Mouse (Mus musculus): Measurements from ENCODE around the gene Nkiras2. TPM values are rescaled to one million over a fixed set of nuclear protein-coding genes. Genes with fewer than 3 reads are reported as not detected.
"Not testable (repeated sequence)": the region's sequence is repeated elsewhere in the genome, so short reads cannot be mapped to it uniquely, and the experiment has no call there.

Gene Nkiras2
- total RNA-seq, 1 experiment from 2014 or later, result 6.9 TPM

DNA sequence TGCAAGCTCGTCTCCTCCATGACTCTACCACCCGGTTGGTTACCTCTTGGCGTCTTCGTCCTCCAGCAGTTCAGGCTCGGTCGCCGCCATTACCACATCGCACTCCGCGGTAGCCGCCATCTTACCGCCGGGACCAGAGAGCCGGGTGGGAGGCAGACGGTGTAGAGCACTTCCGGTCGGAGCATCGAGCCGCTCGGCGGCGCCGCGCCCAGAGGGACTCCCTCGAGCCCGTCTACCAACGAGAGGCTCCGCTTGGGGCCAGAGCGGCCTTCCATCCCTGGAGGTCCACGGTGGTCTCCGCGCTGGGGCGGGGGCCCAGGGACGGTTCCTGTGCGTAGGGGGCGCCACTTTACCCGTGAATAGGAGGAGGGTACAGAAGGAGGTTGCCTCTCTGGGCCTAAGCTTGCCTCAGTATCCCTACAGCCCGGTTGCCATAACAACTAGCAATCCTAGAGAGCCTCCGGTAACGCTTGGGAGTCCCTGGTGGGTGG is 486 bp downstream of the Nkiras2 start:
- ATAC-seq (replicated peaks in 1 of 2; ENCODE audit: insufficient read depth in 1 of 2, low FRiP score in 2 of 2, low TSS enrichment in 1 of 2, low read depth in 1 of 2, poor library complexity in 2 of 2, severe bottlenecking in 2 of 2), result peak; percentile 81 to 84

DNA sequence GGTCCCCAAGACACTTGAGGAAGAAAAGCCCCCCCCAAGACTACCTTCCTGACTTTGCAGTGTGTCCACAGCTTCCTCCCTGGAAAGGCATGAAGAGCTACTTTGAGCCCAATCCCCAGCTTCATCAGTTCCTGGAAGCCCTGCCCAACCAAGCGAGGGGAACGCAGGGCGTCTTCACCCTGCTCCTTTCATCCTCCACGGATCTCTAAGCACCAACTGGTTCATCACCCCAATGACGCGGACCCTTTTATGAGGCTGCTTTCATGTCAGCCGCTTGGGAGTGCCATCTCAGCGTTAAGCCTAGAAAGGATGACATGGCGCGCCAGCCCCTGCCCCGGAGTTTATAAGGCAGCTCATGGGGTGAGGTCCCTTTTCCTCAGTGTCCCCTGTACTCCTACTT is 938 bp downstream of the Nkiras2 start, which contains the start of gene Dnajc7:
Gene Dnajc7 (minus strand): TSS at position 187 of the 400 bp plus-strand sequence.
- no peak for ATAC-seq (replicated peaks in 1 of 2; ENCODE audit: insufficient read depth in 1 of 2, low FRiP score in 2 of 2, low TSS enrichment in 1 of 2, low read depth in 1 of 2, poor library complexity in 2 of 2, severe bottlenecking in 2 of 2)

DNA sequence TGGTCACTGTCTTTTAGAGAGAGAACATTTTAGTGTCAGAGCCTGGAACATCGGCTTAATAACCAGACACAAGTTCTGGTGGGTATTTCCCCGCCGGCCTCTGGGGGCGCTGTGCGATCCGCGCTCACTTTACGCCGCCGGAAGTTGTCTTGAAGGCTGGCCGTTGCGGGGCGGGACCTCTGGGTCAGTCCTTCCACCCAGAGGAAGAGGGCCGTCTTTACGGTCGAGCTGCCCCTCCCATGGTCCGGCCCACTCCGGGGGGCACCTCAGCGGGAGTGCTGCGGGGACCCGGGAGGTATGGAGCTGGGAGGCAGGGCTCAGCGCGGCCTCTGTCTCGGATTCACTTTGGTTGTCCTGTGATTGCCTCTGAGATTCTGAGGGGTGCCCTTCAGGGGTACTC is 3.7 kb downstream of the Nkiras2 start:
- ATAC-seq (replicated peaks in 1 of 2; ENCODE audit: insufficient read depth in 1 of 2, low FRiP score in 2 of 2, low TSS enrichment in 1 of 2, low read depth in 1 of 2, poor library complexity in 2 of 2, severe bottlenecking in 2 of 2), result peak; percentile 65 to 76

DNA sequence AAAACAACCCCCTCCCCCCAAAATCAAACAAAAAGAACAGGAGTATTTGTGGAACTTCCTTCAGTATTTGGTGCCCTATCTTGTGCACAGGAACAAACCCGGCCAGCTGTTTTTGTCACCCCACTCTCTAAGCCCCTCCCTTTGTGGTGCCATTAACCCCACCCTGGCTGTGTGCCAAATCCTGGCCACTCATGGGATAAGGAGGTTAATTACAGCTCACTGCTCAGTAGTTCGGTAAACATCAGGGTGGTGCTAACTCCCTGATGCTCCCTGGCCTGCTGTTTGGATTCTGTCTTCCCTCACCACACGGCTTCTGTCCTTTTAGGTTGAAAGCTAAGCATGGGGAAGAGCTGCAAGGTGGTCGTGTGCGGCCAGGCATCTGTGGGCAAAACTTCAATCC is 4.8 kb downstream of the Nkiras2 start:
- ATAC-seq (replicated peaks in 1 of 2; ENCODE audit: insufficient read depth in 1 of 2, low FRiP score in 2 of 2, low TSS enrichment in 1 of 2, low read depth in 1 of 2, poor library complexity in 2 of 2, severe bottlenecking in 2 of 2), result no peak

DNA sequence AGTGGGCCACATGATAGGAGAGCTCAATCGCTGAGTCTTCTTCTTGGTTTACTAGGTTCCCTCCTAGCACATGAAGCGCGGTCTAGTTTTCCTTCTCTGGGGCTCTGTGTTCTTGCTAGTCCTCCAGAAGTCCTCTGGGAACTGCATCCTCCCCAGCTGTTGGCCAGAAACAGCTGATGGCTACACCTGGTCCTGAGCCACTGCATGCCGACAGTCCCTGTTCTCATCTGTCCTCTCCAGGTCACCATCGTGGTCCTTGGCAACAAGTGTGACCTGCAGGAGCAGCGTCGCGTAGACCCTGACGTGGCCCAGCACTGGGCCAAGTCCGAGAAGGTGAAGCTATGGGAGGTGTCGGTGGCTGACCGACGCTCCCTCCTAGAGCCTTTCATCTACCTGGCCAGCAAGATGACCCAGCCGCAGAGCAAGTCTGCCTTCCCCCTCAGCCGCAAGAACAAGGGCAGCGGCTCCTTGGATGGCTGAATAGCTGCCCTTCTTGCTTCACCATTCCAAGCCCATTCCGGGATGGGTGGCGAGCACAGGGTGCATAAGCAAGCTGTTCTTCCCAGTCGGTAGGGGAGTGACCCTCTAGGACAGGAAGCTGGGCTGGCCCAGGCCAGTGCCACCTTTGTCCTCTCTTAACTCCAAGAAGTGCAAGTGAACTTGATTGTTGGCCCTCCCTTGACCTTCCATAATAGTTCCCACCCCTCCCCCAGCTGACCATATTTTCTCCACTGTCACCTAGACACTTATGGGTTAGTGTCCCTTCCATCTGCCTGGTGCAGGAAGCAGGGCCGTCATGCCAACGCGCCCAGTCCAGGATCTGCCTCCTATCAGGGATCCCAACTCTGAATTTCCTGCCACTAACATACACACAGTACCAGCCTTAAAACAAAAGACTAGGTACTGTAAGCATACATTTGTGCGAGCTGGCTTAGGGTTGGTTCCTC is 7.0 kb downstream of the Nkiras2 start:
- no peak for ATAC-seq (replicated peaks in 1 of 2; ENCODE audit: insufficient read depth in 1 of 2, low FRiP score in 2 of 2, low TSS enrichment in 1 of 2, low read depth in 1 of 2, poor library complexity in 2 of 2, severe bottlenecking in 2 of 2)

DNA sequence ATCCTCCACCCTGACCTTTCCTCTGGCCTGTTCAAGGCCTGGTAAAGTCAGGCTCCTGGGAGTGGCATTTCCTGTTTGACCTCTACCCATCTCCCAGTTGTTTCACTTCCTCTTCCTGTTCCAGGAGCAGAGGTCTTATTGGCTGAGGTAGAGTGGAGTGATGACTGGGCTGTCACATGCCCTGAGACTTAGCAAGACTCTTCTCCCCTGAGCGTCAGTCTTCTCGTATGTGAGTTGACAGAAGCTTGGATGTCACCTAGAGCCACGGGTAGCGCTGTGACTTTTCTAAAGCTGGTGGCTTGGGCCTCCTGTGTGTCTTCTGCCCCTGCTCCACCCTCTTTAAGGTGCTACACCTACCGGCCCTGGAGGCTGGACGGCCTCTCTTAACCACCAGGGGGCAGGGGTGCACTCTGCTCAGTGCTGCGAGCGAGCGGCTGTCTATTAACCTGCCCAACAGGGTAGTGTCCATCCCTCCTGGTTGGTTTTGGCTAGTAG is 7.7 kb downstream of the Nkiras2 start:
- peak; percentile 68; a peak in 3 of 4 replicates for ATAC-seq (replicated peaks in 1 of 2; ENCODE audit: insufficient read depth in 1 of 2, low FRiP score in 2 of 2, low TSS enrichment in 1 of 2, low read depth in 1 of 2, poor library complexity in 2 of 2, severe bottlenecking in 2 of 2)

DNA sequence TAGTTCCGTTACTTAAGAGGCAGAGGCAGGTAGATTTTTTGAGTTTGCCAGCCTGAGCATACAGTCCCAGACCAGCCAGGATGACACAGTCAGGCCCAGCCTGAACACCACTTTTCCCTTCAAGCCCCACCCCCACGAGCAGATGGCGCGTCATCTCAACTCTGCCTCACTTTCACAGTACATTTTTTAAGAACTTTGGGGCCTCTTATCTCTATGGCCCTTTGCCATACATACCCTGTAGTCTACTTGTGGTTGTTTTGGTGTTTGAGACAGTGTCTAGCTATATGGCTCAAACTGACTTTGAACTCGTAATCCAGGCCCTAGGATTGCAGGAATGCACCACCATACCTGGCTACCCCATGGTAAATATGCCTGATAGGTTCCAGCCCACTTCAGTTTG is 9.0 kb downstream of the Nkiras2 start:
- no peak for ATAC-seq (replicated peaks in 1 of 2; ENCODE audit: insufficient read depth in 1 of 2, low FRiP score in 2 of 2, low TSS enrichment in 1 of 2, low read depth in 1 of 2, poor library complexity in 2 of 2, severe bottlenecking in 2 of 2)

DNA sequence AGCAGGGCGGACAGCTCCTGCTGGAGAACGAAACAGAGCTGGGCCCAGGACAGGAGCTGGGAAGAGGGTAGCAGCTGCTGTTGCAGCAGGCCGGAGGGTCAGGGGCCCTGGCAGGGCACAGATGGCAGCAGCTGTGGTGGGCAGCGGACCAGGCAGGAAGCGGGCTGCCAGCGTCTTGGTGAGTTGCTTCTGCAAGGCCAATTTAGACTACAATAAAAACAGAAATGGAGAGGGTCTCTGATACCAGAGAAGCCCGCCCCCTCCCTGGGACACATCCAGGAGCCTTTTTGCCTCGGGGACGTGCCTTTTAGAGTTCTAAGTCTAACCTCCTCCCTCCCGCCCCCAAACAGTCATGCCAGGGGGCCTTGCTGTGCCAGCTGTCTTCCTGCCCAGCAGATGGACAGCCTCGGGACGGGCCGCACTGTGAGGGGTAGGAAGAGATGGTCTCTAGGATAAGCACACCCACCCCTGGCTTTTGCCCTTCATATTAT is 9.9 kb downstream of the Nkiras2 start:
- no peak for ATAC-seq (replicated peaks in 1 of 2; ENCODE audit: insufficient read depth in 1 of 2, low FRiP score in 2 of 2, low TSS enrichment in 1 of 2, low read depth in 1 of 2, poor library complexity in 2 of 2, severe bottlenecking in 2 of 2)

DNA sequence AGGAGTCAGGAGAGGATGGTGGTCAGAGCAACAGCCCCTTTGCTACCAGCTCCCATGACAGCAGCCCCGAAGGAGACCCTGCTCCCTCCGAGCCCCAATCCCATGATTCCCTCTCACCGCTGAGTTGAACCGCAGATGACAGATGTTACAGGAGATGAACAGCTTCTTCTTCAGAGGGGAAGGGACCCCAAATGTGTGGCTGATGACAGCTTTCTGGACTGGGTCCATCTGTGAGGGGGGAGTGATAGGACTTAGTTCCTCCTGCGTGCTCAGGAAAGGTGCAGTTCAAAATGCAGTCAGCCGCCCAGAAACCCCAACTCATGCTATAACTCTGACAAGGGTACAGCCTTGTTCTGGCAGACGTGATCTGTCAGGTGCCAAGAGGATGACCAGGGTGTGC is 15.5 kb downstream of the Nkiras2 start:
- no peak for ATAC-seq (replicated peaks in 1 of 2; ENCODE audit: insufficient read depth in 1 of 2, low FRiP score in 2 of 2, low TSS enrichment in 1 of 2, low read depth in 1 of 2, poor library complexity in 2 of 2, severe bottlenecking in 2 of 2)

DNA sequence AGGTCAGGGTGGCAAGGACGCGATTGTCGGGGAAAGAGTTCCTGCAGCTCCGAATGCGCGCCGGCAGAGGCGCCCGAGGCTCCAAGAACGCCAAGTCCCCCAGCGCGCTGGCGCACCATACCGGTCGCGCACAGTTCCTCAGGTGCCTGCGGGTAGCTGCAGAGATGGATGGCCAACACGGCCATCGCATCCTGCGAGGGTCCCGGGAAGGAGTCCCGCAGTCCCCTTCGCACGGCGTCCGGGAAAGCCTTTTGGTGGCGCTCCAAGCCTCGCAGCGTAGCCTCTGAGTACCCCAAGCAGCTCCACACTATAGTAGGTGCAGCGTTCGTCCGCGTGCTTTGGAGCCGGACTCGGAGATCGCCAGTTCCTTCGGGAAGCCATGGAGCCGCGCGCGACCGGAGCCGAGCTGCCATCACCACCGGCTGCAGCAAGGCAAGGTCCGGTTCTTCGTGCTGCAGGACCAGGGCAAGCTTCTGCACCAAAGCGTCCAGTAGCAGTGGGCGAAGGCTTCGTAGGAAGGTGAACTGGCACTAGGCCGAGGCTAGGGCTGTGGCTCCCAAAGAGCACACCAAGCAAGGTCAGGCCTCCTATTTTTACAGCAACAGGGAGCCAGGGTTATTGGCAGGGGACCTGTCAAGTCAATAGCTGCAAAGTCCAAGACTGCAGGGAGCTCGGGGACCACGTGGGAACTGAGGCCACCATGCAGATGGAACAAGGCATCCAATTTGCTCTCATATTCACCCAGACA is 21.3 kb downstream of the Nkiras2 start:
- peak; percentile 56 to 83 for ATAC-seq (replicated peaks in 1 of 2; ENCODE audit: insufficient read depth in 1 of 2, low FRiP score in 2 of 2, low TSS enrichment in 1 of 2, low read depth in 1 of 2, poor library complexity in 2 of 2, severe bottlenecking in 2 of 2)

DNA sequence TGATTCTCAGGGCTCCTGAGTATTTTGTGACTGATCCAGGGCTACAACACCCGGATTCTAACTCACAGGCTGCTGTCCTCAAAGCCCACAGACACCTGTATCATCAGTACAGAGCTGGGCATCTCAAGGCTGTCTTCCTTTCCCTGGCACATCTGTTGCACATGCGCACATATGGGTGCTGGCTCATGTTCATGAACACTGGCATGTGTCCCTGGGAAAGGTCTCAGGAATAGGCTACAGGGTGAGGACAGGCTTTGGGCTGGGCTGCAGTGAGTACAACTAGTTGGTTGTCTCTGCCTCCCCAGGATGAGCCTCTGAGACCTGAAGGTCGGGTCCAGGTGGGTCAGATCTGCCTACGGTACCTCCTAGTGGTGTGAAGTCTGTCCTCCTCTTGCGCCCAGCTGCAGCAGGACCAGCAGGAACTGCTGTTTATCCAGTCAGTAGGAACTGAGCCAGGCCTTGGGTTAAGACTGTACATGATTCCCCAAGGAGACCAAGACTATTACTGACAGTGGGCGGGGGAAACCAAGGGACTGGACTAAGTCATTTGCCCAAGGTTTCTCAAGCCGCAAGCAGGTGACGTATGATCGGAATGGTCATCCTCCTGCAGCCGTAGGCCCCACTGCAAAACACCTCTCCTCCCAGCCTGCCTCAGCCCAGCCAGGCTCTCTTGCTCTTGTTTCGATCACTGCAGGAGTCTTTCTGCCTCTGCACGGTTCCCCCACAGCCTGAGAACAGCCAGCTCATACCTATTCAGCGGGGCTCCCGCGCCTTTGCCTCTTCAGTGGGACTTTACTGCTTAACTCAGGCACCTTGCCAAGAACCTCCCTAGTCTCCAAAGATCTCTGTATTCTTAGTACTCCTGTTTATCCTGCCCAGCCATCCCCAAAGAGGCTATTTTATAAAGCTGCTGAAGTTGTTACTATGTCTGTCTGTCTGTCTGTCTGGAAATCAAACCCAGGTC is 24.9 kb downstream of the Nkiras2 start:
- ATAC-seq (replicated peaks in 1 of 2; ENCODE audit: insufficient read depth in 1 of 2, low FRiP score in 2 of 2, low TSS enrichment in 1 of 2, low read depth in 1 of 2, poor library complexity in 2 of 2, severe bottlenecking in 2 of 2), result no peak

DNA sequence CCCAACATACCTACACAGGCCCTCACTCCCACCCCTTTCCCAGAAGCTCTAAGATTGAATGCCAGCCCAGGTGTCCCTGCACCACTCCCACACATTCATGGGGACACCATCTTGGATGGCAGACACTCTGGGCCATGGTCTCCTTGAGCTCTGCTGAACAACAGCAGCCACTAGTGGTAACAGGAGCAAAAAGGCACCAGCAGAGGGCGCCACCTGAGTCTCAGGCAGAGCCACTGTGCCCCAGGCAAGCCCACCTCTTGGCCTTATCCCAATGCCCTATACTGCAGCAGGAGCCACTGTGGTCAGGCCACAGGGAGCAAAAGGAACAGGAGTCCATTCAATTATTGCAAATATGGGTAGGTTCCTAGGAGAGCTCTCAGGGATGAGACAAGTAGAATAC is 27.2 kb downstream of the Nkiras2 start:
- peak; percentile 69 to 71 for ATAC-seq (replicated peaks in 1 of 2; ENCODE audit: insufficient read depth in 1 of 2, low FRiP score in 2 of 2, low TSS enrichment in 1 of 2, low read depth in 1 of 2, poor library complexity in 2 of 2, severe bottlenecking in 2 of 2)

DNA sequence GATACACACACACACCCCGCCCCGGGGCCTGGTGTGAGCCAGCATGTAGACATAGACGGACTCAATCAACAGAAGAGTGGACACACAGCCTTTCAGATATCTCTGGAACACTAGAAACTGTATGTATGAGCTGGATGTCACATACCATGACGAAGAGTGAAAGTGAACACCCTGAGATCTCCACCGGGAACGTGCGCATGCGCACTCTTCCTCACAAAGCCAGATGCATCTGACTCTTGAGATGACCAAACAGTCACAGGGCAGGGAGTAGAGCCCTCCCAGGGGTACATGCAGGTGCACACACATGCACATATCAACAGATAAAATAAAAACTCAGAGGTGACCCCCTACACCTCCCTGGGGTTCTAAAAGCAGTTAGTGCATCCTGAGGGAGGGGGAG is 29.4 kb downstream of the Nkiras2 start:
- ATAC-seq (replicated peaks in 1 of 2; ENCODE audit: insufficient read depth in 1 of 2, low FRiP score in 2 of 2, low TSS enrichment in 1 of 2, low read depth in 1 of 2, poor library complexity in 2 of 2, severe bottlenecking in 2 of 2), result no peak

DNA sequence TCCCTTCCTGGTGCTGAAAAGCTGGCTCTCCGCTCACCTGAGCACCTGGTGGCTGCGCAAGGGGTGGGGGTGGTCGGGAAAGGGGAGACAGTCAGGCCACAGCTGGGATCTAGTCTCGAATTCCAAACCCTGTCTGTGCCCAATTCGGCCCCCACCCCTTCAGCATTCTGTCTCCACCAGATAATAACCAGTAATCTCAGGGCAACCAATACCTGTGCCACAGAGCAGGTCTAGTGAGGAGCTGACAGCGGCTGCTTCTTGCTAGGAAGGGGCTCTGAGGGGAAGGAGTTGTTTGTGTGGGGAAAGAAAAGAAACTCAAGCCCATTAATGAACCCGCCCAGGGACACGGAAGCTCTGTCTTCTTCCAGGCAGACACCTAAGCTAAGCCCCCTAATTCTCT is 32.2 kb downstream of the Nkiras2 start:
- no peak for ATAC-seq (replicated peaks in 1 of 2; ENCODE audit: insufficient read depth in 1 of 2, low FRiP score in 2 of 2, low TSS enrichment in 1 of 2, low read depth in 1 of 2, poor library complexity in 2 of 2, severe bottlenecking in 2 of 2)

DNA sequence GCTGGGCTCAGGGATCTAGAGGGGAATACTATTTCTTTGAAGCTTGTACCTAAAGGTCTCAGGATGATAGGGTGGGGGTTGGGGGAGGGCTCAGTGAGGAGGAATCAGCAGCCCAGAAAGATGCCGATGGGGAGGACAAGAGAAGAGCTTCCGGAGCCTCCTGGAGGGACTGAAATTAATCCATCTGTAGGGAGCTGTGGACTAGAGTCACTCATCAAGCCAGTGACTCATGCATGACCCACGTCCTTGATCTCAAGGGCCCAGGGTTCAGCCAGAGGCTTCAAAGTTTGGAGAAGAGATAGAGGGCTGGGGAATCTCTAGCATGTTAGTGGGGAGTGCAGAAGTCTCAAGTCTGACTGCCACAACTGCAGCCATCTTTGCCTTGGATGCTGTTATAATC is 32.7 kb downstream of the Nkiras2 start:
- ATAC-seq (replicated peaks in 1 of 2; ENCODE audit: insufficient read depth in 1 of 2, low FRiP score in 2 of 2, low TSS enrichment in 1 of 2, low read depth in 1 of 2, poor library complexity in 2 of 2, severe bottlenecking in 2 of 2), result no peak

DNA sequence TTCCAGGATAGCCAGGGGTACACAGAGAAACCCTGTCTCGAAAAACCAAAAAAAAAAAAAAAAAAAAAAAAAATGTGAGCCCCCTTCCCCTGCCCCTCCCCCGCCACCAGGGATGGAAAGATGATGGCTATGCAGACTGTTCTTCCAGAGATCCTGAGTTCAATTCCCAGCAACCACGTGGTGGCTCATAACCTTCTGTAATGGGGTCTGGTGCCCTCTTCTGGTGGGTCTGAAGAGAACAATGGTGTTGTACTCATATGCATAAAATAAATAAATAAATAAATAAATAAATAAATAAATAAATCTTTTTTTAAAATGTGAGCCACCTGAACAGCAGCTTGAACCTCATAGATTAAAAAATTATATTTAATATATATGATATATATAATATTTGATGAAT is 36.5 kb downstream of the Nkiras2 start:
- ATAC-seq (replicated peaks in 1 of 2; ENCODE audit: insufficient read depth in 1 of 2, low FRiP score in 2 of 2, low TSS enrichment in 1 of 2, low read depth in 1 of 2, poor library complexity in 2 of 2, severe bottlenecking in 2 of 2), result not testable (repeated sequence)

DNA sequence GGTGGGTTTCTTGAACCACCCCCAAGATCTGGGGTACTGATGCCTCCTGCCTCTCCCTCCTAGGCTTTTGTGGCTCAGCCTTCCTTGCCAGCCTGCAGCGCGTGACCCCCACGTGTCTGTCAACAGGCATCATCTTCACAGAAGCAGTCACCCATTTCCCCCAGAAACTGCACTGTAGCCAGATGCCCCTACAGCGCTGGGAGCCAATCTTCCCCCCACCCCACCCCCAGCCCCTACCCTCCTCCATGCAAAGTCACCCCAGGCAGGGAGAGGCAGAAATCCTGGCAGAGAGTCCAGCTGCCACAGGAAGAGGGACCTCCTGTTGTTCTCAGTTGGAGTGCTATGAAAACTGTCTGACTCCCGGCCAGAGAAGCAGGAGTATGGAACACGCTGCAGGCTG is 37.4 kb downstream of the Nkiras2 start:
- 0 out of 4 replicates have a peak, but pooled peaks of 1 of the 2 experiments have one; percentile 18 for ATAC-seq (replicated peaks in 1 of 2; ENCODE audit: insufficient read depth in 1 of 2, low FRiP score in 2 of 2, low TSS enrichment in 1 of 2, low read depth in 1 of 2, poor library complexity in 2 of 2, severe bottlenecking in 2 of 2)

All from hematopoietic stem cell, adult 5-6 weeks (primary cell).